Mouse (Mus musculus): ENCODE results near the gene Chfr. TPM values are rescaled to one million over a fixed set of nuclear protein-coding genes. Genes with fewer than 3 reads are reported as not detected.

The Chfr gene
- polyA plus RNA-seq (2014; fragmentation: Nextera tagmentation; extraction: Ambion mirVana) = 101 and 108 TPM in 2 replicates

GRCm38 (mm10) chr5:110135293-110136086 lies at the start of gene Chfr:
Gene Chfr (plus strand): TSS chr5:110135842.
- no peaks in the 10 kb centered on the region for H3K27me3 ChIP-seq (ENCODE audit: control insufficient read depth, insufficient read depth, low read length)
- peak within 1 kb of the TSS; percentile 52 for H3K4me3 ChIP-seq (ENCODE audit: low read depth, low read length)
- H3K36me3 ChIP-seq (ENCODE audit: control insufficient read depth, insufficient read depth, low read length) = no peaks in the 10 kb centered on the region; the same call in none of the 2 replicates
- WGBS = 4% methylated on average over 46 of the region's 46 CpGs
- H3K9me3 ChIP-seq (ENCODE audit: control insufficient read depth, low read length) = no peaks in the 10 kb centered on the region; the same call in 1 of the 2 replicates
- peak; percentile 99 for ATAC-seq (ENCODE audit: low read depth)
- 0 out of 2 replicates have a peak within 1 kb of the TSS, but pooled peaks have one; percentile 41 for H3K27ac ChIP-seq (ENCODE audit: low read depth, low read length)
- peaks cover 5% of the 10 kb centered on the region; the same call in 1 of the 2 replicates for H3K4me1 ChIP-seq (ENCODE audit: control insufficient read depth, insufficient read depth, low read length)
- peak within 1 kb of the TSS; percentile 42 for H3K9ac ChIP-seq (replicated peaks; ENCODE audit: low read depth, low read length)
- peak within 1 kb of the TSS; percentile 58 for H3K4me2 ChIP-seq (ENCODE audit: low read depth, low read length)

DNA sequence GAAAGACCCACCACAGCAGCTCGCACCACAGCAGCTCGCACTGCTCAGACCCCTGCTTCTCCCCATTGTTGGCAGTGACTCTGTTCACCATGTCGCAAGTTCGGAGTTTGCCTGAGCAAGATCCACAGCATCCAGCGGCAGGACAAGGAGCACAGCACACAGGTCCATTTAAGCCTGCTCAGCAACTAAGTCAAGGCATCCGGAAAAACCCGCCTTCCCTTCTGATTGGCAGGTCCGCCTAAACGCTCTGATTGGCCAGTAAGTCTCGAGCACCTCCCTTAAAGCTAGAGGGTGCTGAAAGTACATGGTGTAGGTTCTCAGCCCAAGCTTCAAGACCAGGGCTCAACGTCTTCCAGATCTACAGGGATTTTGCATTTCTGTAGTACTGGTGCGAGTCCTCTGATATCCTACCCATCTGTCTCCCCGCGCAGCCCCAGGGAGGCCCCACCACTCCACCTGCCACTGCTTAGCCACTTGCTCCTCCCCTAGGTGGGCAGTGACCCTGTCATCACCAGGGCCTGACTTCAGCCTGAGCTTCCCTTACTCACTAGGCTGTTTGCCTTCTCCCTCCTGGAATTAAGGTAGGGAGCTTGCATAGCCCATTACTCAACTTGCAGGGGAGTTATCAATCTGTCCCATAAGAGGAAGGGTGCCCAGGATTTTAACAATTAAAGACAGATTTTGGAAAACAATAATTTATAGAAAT lies 49.3 kb upstream of the Chfr start:
- Histone ChIP-seq H3K27ac (ENCODE audit: low read depth, low read length) (no peak overlapping the region), H3K4me2 (ENCODE audit: low read depth, low read length) (no peak overlapping the region), H3K4me1 (ENCODE audit: control insufficient read depth, insufficient read depth, low read length) (no peaks in the 10 kb centered on the region), H3K27me3 (ENCODE audit: control insufficient read depth, insufficient read depth, low read length) (no peaks in the 10 kb centered on the region), H3K9ac (replicated peaks; ENCODE audit: low read depth, low read length) (no peak overlapping the region), H3K4me3 (ENCODE audit: low read depth, low read length) (no peak overlapping the region), H3K9me3 (ENCODE audit: control insufficient read depth, low read length) (no peaks in the 10 kb centered on the region), H3K36me3 (ENCODE audit: control insufficient read depth, insufficient read depth, low read length) (no peaks in the 10 kb centered on the region)
- 42% methylated on average over 14 of the region's 14 CpGs for WGBS
- no peak for ATAC-seq (ENCODE audit: low read depth)

GRCm38 (mm10) chr5:110091546-110091945 lies 44.1 kb upstream of the Chfr start:
- Histone ChIP-seq H3K9ac (replicated peaks; ENCODE audit: low read depth, low read length) (no peak overlapping the region), H3K27ac (ENCODE audit: low read depth, low read length) (no peak overlapping the region), H3K9me3 (ENCODE audit: control insufficient read depth, low read length) (no peaks in the 10 kb centered on the region), H3K4me2 (ENCODE audit: low read depth, low read length) (no peak overlapping the region), H3K4me1 (ENCODE audit: control insufficient read depth, insufficient read depth, low read length) (no peaks in the 10 kb centered on the region), H3K36me3 (ENCODE audit: control insufficient read depth, insufficient read depth, low read length) (no peaks in the 10 kb centered on the region), H3K4me3 (ENCODE audit: low read depth, low read length) (no peak overlapping the region), H3K27me3 (ENCODE audit: control insufficient read depth, insufficient read depth, low read length) (no peaks in the 10 kb centered on the region)
- 72% methylated on average over 2 of the region's 2 CpGs for WGBS
- ATAC-seq (ENCODE audit: low read depth) = no peak

- peak within 1 kb of the TSS; percentile 40 for H3K4me3 ChIP-seq (ENCODE audit: low read depth, low read length)
- H3K36me3 ChIP-seq (ENCODE audit: control insufficient read depth, insufficient read depth, low read length) = no peaks in the 10 kb centered on the region
- H3K9ac ChIP-seq (replicated peaks; ENCODE audit: low read depth, low read length) = peak within 1 kb of the TSS; percentile 48
- H3K4me1 ChIP-seq (ENCODE audit: control insufficient read depth, insufficient read depth, low read length) = no peaks in the 10 kb centered on the region
- no peaks in the 10 kb centered on the region for H3K27me3 ChIP-seq (ENCODE audit: control insufficient read depth, insufficient read depth, low read length)
- ATAC-seq (ENCODE audit: low read depth) = peak; percentile 97
- H3K9me3 ChIP-seq (ENCODE audit: control insufficient read depth, low read length) = no peaks in the 10 kb centered on the region
- H3K27ac ChIP-seq (ENCODE audit: low read depth, low read length) = peak within 1 kb of the TSS; percentile 10; the same call in 1 of the 2 replicates
- WGBS = under 1% methylated on average over 24 of the region's 25 CpGs
- H3K4me2 ChIP-seq (ENCODE audit: low read depth, low read length) = peak within 1 kb of the TSS; percentile 68
These were observed 41.4 kb upstream of the Chfr start, which contains the start of gene Gm35315 for GRCm38 (mm10) chr5:110094030-110094846. Gene Gm35315 (minus strand): TSS chr5:110094420.

DNA sequence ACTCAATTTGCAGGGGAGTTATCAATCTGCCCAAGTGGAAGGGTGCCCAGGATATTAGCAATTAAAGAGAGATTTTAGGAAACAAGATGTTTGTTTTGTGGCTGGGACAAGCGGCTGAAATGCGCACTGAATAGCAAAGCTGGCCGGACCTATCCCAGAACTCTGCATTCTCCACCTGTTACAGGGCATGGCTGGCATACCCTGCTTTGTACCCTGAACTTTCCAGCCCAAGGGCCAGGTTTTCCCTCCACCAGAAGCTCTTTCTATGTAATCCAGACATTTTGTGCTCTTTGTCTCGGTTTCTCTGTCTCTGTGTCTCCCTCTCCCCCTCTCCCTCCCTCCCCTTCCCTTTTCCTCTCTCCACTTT lies 40.8 kb upstream of the Chfr start:
- Histone ChIP-seq H3K9me3 (ENCODE audit: control insufficient read depth, low read length) (no peaks in the 10 kb centered on the region), H3K27ac (ENCODE audit: low read depth, low read length) (peak overlapping the region; percentile 10; the same call in 1 of the 2 replicates), H3K4me3 (ENCODE audit: low read depth, low read length) (peak overlapping the region; percentile 40), H3K4me2 (ENCODE audit: low read depth, low read length) (peak overlapping the region; percentile 68), H3K27me3 (ENCODE audit: control insufficient read depth, insufficient read depth, low read length) (no peaks in the 10 kb centered on the region), H3K36me3 (ENCODE audit: control insufficient read depth, insufficient read depth, low read length) (no peaks in the 10 kb centered on the region), H3K4me1 (ENCODE audit: control insufficient read depth, insufficient read depth, low read length) (no peaks in the 10 kb centered on the region), H3K9ac (replicated peaks; ENCODE audit: low read depth, low read length) (0 out of 2 replicates have a peak overlapping the region, but pooled peaks have one; percentile 48)
- peak; percentile 44 for ATAC-seq (ENCODE audit: low read depth)
- WGBS = 3% methylated on average over 4 of the region's 4 CpGs

GRCm38 (mm10) chr5:110098991-110099477 lies 36.6 kb upstream of the Chfr start:
- H3K36me3 ChIP-seq (ENCODE audit: control insufficient read depth, insufficient read depth, low read length) = peaks cover 13% of the 10 kb centered on the region
- H3K4me3 ChIP-seq (ENCODE audit: low read depth, low read length) = no peak overlapping the region
- no peak overlapping the region for H3K27ac ChIP-seq (ENCODE audit: low read depth, low read length)
- peaks cover 13% of the 10 kb centered on the region; the same call in 1 of the 2 replicates for H3K4me1 ChIP-seq (ENCODE audit: control insufficient read depth, insufficient read depth, low read length)
- no peaks in the 10 kb centered on the region for H3K9me3 ChIP-seq (ENCODE audit: control insufficient read depth, low read length)
- no peak for ATAC-seq (ENCODE audit: low read depth)
- H3K27me3 ChIP-seq (ENCODE audit: control insufficient read depth, insufficient read depth, low read length) = no peaks in the 10 kb centered on the region
- H3K9ac ChIP-seq (replicated peaks; ENCODE audit: low read depth, low read length) = no peak overlapping the region
- WGBS = 19% methylated on average over 1 of the region's 1 CpGs
- H3K4me2 ChIP-seq (ENCODE audit: low read depth, low read length) = no peak overlapping the region

- ATAC-seq (ENCODE audit: low read depth) = no peak
- H3K27me3 ChIP-seq (ENCODE audit: control insufficient read depth, insufficient read depth, low read length) = no peaks in the 10 kb centered on the region
These were observed 35.7 kb upstream of the Chfr start, which contains the start of gene Plcxd1 for GRCm38 (mm10) chr5:110099656-110100580. Gene Plcxd1 (plus strand): TSS chr5:110099969.

More at GRCm38 (mm10) chr5:110099656-110100580, 35.7 kb upstream of the Chfr start, which contains the start of gene Plcxd1:
- Histone ChIP-seq H3K4me2 (ENCODE audit: low read depth, low read length) (peak within 1 kb of the TSS; percentile 65), H3K9me3 (ENCODE audit: control insufficient read depth, low read length) (no peaks in the 10 kb centered on the region), H3K4me3 (ENCODE audit: low read depth, low read length) (no peak within 1 kb of the TSS; the same call in 1 of the 2 replicates), H3K4me1 (ENCODE audit: control insufficient read depth, insufficient read depth, low read length) (peaks cover 13% of the 10 kb centered on the region; the same call in 1 of the 2 replicates), H3K27ac (ENCODE audit: low read depth, low read length) (no peak within 1 kb of the TSS), H3K36me3 (ENCODE audit: control insufficient read depth, insufficient read depth, low read length) (peaks cover 21% of the 10 kb centered on the region), H3K9ac (replicated peaks; ENCODE audit: low read depth, low read length) (peak within 1 kb of the TSS; percentile 39; the same call in 1 of the 2 replicates)
- 6% methylated on average over 24 of the region's 25 CpGs for WGBS

Data from neural tube, embryonic 14.5 days (tissue).